Mouse (Mus musculus) left cerebral cortex, adult 18-20 months (tissue): ENCODE results near the gene Stra8. TPM values are rescaled to one million over a fixed set of nuclear protein-coding genes. Genes with fewer than 3 reads are reported as not detected.

ENCODE experiments used
- DNase-seq, 2 experiments: peaks; one replicate each; pipeline ENCODE4 v3.0.0; 2021 to 2022; ENCODE audit warnings: low spot score in 2 of 2, mixed read lengths in 1 of 2
- total RNA-seq, 2 experiments: library from RNA; stranded (reverse); gene quantifications; 2 replicates each; pipeline ENCODE4 v1.2.3; 2021

Stra8 gene
- total RNA-seq, 2 experiments from 2014 or later = not detected

DNA sequence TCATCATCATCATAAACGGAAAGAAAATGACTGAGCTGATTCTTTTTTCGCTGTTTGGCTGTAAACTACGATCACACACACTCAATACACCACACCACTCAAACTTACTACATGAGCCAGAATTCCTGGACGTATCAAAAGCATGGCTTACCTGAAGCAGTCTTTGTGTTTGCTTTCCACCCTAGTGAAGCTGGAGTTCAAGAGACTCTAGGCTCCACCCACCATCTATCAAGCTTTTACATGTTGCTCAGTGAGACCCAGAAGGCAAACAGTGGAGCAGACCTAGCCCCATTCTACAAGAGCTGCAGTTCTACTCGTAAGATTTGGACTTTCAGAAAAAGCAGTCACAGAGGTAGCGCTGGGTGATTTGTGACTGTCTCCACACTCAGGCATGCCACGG, 17.4 kb upstream of the Stra8 start:
- DNase-seq = no peak

DNA sequence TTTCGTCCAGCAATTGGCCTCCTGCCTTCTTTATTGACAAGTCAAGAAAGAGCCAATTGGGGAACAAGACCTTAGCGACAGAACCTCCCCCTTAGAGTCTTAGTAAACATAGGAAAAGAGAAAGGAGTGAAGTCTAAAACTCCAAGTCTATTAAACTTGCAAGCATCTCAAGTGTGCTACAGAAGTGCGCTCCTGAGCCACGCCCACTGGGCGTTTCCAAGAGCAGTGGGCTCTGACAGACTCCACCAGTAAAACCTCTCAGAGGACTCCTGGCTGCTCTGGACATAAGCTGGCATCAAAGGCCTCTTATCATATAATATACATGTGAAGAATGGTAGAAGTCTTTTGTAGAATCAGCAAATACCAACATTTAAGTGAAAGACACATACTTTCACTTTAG, 16.5 kb upstream of the Stra8 start:
- DNase-seq = no peak

DNA sequence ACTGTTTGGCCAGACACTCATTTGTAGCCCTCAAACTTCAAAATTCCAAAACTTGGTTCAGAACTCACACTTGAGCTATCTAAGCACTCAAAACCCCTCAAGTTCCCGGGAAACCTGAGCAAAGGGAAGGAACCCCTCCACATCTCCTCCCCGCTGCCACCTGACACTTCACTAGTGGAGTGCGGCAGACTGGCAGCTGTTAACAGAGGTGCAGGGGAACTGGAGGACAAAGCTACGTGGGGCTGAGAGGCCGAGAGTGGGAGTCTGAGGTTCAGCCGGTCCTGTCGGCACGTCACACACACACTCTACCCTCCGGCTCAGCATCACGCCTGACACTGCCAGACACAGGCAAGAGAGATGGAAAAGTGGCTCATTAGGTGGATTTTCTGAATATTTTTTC, 16.1 kb upstream of the Stra8 start:
- no peak for DNase-seq

DNA sequence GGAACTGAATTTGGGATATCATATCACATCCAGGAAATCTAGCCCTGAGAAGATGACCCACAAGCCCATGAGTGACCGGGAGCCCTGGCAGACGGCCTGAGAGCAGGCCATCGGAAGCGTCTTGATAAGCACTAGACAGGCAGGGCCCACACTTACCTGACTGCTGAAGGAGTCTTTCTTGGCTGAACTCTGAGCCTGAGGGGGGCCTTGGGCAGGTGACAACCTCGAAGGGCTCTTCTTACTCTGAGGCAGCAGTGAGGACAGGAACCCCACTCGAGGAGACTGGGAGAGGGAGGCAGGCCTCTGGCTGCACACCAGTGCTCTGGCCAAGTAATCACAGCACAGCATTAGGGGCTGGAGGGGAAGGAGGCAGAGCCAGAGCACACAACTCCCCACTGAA, 15.6 kb upstream of the Stra8 start:
- no peak for DNase-seq

DNA sequence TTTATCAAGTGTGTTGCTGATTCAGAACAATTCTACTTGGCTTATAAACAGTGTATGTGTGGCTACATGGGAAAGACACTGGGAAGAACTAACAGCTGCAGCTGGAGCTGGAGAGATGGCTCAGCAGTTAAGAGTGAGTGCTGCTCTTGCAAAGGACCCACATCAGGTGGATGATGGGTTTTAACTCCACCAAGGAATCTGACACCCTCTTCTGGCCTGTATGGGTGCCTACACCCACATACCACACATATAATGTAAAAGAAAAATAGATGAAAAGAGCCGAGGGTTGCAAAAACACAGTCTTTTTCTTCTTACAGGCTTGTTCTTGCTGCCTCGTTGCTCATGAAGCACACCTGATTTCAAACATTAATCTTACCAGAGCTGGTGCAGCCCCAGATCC, 13.8 kb upstream of the Stra8 start:
- no peak for DNase-seq

DNA sequence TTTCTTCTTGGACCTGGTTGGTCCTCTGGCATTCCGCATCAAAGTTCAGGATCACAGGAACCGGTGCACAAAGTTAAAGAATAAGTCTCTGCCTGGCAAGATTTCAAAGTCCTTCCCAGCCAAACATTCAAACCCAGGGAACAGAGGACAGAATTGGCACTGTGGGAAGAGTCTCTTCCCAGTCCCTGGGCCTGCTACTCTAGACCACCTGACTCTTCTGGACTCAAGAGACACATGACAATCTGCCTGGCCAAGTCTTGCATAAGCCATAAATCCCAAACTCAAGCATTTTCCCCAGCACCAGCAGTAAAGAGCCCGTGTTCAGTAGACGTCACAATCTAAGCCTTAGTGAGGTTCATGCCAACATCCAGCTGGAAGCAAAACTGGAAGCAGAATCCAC, 13.3 kb upstream of the Stra8 start:
- DNase-seq = no peak

DNA sequence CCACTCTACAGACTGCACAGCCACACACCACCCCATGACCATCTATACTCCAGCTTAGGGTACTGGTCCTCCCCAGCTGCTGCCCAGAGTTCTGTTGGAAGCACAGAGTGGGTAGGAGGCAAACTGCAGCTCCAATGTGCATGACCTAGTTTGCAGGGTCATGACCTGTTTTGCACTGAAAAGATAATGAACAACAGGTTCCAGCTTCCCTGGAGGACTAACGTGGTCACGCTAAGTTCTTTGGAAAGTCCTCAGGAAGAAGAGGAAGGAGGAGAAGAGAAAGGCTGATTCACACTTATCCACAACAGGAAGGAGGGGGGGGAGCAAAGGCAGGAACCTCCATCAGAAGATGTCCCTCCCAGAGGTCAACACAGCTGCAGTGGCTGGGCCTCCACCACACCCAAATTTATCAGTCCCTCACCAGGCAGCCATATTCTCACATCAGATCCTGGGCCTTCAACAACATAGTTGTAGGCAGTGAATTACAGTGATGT, 12.8 kb upstream of the Stra8 start:
- DNase-seq = no peak

DNA sequence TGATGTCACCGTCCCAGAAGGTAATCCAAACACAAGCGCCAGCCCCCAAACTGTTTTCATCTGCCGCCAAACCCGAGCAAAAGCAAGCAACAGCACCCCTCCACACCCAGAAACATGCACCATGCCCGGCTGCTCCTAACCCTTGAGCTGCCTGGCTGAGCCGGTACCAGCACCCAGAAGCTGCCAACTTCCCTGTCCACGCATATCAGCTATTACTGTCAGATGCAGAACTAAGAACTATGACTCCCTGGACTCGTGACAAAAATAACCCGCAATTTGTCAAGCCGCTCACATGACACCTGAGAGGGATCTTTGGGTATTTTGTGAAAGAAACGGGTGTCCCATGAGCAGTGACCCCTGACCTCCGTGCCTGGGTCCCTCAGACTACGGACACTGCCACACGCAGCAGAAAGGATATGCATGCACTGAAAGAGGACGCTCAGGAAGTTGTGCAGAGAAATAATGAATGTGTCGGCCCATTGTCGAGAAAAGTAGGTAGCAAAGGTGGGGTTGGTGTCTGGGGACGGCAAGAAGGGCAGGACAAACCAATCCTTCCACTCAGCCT, 12.2 kb upstream of the Stra8 start:
- no peak for DNase-seq

DNA sequence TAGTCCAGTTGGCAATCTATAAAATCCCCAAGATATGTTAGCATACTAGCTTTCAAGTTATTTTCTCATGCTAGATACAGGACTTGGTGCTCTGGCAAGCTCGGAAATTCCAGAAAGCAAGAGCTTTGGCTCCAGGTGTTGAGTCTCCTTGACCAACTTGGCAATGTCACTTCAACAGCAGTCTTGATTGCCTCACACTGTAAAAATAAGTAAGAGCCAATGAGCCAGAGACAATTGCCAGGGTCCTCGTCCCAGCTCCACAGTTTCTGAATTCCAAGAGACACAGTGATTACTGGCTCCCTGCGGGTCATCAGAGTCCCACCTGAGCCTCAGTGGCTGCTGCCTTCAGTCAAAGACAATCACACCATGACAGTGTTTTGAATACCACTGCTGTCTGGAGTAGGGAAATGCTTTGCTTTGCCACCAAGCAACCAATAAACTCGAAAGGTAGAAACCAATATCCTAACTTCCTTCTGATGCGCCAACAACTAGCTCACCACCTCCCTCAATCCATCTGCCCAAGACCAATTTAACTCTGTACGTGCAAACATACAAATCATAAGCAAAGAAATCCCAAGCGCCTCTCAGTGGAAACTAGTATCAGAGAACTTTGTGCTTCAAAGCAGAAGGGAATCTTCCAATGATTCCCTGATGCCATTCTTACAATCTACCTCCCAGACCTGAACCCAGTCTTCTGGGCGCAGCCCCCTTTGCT, 10.2 kb upstream of the Stra8 start:
- no peak for DNase-seq

DNA sequence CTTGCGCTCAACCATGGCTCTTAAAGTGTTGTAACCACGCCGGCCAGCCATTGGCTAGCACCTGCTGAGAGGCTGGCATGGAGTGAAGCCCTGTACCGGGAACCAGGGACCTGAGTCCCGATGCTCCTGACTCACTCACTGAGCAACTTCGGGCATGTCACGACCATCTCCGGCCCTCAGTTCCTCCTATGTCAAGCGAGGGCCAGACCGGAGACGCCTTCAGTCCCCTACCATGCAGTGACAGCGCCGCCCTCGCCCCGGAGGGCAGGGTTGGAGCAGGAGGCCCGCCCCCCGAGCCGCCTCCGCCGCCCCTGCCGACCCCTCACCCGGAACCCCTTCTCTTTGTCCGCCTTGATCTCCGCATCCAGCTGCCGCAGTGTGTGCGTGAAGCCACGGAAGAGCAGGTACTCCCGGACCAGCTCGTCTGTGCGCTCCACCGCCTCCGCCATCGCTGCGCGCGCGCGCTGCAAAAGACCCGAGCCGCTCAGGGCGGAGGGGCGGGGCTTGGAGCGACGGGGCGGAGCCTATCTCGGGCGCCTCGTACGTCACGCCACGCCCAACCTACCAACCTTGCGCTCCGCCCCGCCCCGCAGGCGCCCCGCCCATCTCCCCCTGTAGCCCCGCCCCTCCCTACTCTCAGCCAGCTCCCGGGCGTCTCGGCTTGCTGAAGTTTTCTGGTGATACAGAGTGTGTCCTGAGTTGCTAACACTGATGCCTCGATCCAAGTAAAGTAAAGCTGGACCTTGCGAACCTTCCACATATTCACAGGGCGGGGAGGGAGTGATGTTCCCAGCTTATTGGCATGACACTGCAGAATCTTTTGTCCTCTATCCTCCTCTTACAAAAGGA, 9.4 kb upstream of the Stra8 start, which contains the start of gene Wdr91:
TSS of gene Wdr91 (minus strand) at position 506 of the 849 bp plus-strand sequence.
- DNase-seq = peak; percentile 92 to 93

DNA sequence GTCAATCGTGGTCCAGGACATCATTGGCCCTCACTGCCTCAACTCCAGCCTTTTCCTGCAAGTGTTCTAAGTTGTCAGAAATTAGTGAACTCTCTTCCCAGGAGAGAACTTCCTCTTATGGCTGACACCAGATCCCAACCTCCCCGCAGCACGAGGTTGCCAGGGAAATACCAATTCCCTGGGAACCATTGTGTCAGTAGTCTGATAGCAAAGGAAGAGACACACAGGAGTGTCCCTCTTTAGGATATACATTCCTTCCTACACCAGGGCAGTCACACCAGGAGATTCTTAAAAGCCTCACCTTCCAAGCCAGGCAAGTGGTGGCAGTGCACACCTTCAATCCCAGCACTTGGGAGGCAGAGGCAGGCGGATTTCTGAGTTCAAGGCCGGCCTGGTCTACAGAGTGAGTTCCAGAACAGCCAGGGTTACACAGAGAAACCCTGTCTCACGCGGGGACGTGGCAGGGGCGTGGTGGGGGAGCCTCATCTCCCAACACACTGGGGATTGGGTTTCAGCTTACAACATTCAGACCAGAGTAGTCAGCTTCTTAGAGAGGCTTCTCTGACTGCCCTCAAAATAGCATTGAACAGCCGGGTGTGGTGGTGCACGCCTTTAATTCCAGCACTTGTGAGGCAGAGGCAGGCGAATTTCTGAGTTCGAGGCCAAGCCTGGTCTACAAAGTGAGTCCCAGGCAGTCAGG, 6.5 kb upstream of the Stra8 start:
- DNase-seq = no peak

DNA sequence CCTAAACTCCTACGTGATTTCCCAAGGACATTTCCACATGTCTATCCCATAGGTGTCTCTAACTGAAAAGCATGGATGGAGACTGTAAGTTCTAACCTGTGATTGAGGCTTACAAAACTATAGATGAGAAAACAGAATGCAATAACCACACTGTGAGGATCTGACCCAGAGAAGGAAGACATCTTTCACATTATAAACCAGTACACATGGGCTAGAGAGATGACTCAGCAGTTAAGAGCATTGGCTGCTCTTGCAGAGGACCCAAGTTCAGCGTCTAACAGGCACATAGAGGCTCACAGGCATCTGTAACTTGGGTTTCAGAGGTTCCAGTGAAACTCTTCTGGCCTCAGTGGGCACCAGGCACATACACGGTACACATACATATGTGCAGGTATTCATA, 5.5 kb upstream of the Stra8 start:
- no peak for DNase-seq

DNA sequence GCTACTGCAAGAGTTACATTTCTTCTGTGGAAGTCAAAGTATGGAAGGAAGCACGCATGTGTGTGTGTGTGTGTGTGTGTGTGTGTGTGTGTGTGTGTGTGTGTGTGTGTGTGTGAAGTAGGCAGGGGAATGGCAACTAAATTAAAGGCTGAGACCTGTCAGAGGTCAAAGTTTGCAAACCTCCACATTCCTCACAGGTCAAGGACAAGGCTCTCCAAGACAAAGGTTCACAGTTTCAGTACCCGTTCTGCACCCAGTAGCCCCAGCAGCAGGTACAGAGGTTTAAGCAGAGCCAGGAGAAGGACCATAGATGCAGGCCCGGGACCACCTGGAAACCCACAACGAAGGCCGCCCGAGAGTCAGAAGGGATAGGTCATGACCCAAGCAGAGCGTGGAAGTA, 817 bp upstream of the Stra8 start:
- DNase-seq = no peak

DNA sequence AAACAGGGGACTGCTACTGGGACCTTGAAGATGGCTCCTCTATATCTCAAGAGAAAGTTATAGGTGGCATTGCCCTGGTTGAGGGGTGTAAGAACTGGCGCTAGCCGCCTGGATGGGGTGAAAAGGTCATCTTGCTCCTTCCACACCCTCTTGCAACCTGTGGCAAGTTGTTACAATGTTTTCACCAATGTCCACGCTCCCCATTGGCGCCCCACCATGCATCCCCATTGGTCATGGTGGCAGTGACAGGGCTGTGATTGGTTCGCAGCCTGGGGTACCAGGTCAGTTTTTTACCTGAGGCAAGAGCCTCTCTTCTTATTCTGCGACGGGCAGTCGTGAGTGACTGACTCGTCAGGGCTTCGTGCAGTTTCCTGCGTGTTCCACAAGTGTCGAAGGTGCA, 668 bp downstream of the Stra8 start:
- no peak for DNase-seq

DNA sequence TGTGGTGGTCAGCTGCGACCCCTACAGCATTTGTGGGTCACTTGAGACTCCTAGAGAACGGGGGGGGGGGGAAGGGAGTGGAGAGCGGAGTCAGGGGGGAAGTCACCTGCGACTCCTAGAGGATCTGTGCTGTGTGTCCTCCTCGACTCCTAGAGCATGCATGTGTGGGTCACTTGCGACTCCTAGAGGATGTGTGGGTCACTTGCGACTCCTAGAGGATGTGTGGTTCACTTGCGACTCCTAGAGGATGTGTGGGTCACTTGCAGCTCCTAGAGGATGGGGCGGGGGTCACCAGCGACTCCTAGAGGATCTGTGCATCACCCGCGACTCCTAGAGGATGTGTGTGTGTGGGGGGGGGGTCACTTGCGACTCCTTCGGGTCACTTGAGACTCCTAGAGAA, 2.0 kb downstream of the Stra8 start:
- DNase-seq = no peak

DNA sequence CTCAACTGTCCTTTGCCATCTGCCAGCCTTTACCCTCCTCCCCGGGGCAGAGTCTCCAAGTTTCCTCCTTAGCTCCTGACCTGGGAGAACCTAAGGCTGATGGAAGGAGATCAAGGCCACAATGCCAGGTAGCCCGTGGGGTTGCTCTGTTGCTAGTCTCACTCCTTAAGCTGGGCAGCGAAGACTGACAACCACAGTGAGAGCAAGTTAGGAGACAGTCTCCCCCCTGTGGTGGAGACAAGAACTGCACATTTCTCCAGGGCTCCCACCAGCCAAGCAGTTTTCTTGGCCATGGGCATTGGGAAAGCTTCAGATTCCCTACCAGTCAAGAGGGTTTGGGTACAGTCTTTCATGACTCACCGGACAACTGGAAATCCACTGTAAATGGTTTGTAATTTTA, 7.2 kb downstream of the Stra8 start:
- peak; percentile 70 to 83 for DNase-seq

DNA sequence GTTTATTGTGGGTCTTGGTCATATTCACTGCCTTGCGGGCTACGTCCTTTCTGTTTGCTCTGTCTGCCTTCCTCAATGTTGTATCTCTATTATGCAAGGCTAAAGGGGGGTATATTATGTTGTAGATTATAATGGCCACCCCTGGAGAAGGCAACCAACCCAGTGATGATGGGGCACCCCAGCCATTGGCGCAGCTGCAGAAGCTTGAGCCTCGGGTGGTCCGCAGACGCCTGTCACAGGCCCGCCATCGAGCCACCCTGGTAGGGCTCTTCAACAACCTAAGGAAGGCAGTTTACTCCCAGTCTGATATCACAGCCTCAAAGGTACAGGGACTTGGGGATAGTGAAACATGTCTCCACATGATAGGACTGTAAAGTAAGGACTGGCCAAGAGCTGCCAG, 7.6 kb downstream of the Stra8 start:
- no peak for DNase-seq

DNA sequence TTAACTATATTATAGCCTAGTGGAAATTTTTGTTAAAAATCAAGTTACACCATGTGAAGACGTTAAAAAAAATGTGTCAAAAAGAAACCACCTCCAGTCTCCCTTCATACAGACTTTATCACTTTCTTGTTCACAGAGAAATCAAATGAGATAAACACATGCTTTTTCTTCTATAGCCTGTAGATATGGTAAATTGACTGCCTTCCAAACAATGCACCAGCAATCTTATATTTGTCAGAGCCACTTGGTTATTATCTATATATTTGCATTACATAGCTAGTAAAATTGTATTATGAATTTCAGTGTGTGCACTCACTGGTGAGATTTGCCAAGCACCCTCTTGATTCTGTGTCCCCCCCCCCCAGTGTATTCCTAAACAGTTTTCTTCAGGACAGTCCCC, 12.7 kb downstream of the Stra8 start:
- no peak for DNase-seq

DNA sequence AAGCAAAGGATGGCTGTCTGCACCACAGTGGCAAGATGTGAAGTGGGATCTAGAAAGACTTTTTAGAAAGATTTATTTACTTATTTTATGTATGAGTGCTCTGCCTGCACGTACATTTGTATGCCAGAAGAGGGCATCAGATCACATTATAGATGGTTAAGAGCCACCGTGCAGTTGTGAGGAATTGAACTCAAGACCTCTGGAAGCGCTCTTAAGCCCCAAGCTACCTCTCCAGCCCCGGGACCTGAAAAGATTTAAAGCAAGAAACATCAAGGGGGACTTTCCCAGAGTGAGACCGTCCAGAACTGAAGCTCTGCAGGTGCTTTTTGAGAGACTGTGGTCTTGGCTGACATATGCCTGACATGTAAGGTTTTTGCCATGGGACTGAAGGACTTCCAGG, 16.8 kb downstream of the Stra8 start:
- DNase-seq = no peak

DNA sequence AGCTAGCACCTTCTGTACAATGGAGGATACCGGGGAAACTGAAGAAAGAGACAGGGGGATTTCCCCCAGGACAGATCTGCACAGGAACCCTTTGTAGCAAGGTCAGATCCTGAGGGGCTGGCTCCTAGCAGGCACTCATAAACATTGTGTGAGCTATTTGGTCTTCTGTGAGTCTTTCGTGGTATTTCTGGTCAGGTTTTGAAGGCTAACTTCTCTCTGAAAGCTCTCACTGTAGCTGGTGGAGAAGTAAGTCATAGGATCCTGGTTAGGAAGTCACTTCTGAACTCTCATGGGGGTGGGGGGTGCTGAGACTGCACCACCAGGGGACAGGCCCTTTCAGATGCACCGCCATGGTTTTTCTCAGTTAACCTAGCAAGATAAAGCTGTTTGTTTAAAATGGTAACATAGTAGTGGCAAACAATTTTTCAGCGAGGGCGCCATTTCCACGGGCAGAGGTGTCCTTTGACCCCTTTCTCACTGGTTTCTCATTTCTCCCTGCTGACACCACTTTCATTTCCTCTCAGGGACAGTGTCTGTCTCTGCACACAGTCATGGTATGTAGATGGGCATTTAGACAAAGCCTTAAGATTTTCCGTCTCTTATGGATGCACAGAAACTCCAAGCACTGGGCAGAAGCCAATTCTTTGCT, 18.4 kb downstream of the Stra8 start:
- DNase-seq = no peak

DNA sequence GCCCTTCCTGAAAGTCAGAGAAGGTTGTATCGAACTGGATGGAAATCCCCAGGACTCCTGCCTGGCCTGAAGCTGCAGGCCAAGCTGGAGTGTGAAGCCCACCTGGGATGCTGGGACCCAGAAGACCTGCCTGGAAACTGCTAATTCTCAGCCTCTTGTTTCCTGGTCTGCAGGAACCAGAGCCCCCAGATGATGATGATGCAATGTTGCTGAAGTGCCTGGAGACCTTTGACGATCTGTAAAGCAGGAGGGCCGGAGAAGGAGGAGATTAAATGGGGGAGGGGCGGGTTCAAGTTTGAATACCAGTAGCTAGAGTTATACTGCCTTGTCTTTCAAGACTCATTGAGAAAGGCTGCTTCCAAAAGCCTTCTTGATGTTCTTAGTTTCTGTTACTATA, 19.0 kb downstream of the Stra8 start:
- DNase-seq = no peak
